Mouse (Mus musculus) induced T-regulatory cell, adult 2 months (primary cell): ENCODE results near the gene Me3.

ENCODE experiments used
- DNase-seq: peaks from one replicate; pipeline ENCODE4 v3.0.0-alpha.2; 2012; ENCODE audit warnings: low read depth

Gene Me3

DNA sequence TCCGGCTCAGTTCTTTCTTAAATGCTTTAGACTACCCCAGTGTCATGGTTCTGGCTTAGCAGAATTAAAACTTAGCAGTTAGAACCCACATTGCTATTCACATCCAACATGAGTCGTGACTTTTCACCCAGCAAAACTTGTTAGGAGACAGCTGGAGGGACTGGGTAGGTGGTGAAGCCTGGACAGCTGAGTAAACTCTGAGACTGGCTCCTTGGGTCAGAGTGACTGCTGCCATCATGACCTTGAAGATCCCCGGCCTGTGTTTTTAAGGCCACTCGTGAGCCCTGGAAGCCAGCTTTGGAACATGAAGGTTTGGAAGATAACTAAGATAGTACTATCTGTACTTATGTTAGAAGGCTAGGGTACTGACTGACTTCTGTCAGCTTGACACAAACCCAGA lies 35.4 kb downstream of the Me3 start:
- DNase-seq, result no peak

DNA sequence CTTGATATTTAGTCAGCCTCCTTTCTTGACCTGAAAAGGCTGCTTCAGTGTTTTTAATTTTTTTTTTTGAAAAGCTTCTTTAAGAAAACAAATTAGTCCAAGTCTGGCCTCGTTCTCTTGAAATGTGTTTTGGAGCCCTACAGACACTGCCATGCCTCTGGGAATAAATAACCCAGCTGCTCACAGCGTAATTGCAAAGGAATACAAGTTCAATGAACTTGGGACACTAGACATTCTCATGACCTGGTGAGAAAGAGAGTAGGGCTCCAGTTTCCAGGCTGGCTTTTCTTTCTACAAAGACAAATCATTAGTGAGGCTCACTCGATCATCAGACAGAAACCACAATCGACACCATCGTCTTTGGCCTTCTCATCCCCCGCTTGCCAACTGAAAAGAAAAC lies 37.3 kb downstream of the Me3 start:
- no peak for DNase-seq

- no peak for DNase-seq
Measured at GRCm38 (mm10) chr7:89671104-89671831, 39.1 kb downstream of the Me3 start.

DNA sequence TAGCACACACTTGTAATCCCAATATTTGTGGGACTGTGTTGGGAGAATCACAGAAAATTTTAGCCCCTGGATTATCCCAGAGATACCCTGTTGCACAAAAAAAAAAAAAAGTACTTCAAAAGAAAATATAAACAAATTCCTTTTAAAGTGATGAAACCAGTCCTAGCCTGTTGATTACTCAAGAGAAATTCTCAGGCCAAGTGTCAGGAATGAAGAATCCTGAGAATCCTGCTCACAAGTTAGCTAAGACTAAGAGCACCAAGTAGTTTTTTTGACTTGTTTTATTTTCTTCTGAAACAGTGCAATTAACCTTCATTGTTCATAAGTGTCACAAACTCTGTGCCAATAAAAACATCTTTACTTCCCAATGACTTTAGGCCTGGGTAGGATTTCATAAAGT lies 44.0 kb downstream of the Me3 start:
- DNase-seq, result no peak

DNA sequence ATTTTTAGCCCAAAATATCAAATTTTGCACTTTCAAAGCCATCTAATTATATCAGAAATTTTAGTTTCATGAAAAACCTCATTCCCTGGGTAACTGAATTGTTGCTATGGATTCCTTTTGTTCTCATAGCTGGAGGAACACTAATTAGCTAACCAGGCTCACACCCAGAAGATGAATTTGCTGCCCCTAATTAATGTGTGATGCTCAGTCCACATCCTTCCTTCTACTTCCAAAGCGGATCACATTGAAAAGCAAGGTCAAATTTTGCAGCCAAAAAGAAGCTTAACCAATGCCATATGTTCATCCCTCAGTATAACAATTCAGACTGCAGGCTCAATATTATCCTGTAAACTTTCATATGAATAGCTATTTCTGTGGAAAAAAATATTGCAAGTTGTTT lies 45.7 kb downstream of the Me3 start:
- no peak for DNase-seq

DNA sequence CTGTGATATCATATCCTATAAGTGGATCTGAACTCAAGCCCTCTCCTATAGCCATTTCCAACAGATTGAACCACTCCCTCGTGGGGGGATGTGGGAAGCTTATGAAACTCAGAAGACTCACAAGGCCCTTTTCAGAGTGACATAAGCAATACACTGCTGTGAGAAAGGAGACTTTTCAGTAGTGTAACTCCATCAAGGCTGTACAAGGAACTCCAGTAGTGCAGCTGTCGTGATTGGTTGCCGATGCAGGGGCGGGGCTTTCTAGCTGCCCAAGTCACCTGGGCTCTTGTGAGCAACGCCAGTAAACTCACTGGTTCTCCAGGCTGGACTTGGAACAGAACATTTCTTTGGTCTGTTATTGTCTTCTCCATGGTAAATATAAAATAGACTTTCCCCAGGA lies 46.5 kb downstream of the Me3 start:
- no peak for DNase-seq

GRCm38 (mm10) chr7:89679139-89679538 lies 46.9 kb downstream of the Me3 start:
- no peak for DNase-seq

DNA sequence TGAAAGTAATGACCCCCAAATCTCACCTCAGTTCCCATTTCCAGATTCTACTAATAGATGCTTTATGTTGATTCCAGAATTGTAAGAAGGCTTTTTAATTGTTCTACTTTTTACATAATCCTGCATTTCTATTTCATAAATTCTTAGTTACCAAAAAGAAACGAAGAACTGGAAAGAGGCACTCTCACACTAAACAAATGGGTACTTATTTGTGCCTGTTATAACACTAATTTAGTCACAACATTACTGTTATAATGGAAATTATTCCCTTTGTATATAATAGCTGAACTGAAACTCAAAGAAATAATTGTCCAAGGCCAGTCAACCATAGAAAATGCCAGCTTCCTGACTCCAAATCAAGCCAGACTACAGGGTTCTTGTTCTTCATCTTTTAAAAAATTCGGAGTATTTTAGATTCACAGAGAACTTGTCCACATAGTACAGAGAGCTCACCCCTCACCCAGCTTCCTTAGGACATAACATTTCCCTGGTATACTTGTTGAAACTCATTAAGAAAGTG lies 47.5 kb downstream of the Me3 start:
- DNase-seq, result no peak

- no peak for DNase-seq
Measured at GRCm38 (mm10) chr7:89680891-89681290, 48.7 kb downstream of the Me3 start.

- DNase-seq, result no peak
Measured at GRCm38 (mm10) chr7:89681666-89682470, 49.7 kb downstream of the Me3 start.

DNA sequence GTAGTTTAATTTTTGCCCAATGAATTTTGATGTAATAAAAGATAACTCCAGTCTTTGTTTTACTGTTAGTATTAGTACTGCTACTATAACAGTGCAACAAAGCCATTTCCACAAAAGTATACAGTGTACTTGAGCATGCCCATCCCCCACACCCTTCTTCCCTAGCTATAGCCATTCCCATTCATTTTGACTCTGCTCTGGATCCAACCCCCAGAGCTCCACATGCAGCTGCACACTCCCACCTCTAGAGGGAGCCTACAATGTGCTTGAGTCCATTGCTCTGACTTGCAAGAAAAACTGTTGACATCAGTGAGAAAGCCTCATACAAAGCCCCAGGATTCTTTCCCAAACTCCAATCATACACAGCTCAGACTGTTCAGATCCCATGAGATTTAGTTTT lies 66.0 kb downstream of the Me3 start:
- peak; percentile 20 for DNase-seq

DNA sequence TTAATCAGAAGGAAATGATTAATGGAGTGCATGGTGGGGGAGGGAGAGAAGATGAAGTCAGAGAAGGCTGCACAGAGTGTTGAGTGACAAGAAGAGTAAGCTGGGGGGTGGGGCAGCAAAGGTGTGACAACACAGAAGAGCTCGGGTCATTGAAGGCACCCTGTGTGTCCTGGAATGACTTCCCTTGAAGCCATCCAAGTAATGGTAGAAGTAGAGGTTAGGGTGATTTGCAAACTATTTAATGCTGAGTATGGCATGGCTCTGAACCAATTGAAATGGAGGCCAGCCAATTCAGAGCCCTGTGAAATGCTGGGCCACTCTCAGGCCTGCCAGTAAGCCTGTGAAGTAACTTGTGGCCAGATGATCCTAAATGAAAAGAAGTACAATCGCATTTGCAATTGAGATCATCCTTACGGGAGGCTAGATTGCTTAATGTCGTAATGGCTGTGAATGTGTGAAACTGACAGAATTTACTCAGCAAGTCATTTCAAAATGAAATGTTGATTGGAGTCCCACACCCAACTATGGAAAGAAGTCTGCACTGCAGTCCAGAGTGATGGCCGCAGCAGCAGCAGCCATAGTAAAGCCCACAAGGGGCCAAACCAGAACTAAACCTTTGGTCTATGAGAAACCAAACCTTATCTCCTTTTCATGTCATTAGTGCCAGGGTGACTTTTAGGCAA lies 67.6 kb downstream of the Me3 start:
- DNase-seq, result no peak

DNA sequence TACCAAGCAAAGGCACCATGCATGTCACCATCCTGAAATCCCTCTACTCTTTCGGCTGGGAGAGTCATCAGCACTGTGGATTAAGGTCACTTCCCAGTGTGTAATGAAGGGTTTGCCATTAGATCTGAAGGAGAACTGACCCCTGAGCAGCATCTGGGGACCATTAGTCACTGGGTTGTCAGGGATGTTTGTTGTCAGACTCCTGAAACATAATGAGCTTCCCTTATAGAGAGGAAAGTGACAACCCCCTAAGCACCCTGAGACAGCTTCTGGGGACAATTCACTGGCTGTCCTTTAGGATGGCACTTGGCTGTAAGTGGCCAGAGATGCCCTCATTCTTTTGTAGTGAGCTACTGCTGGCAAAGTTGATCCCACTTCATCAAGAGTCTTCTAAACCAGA lies 68.3 kb downstream of the Me3 start:
- DNase-seq, result no peak

- no peak for DNase-seq
Measured at GRCm38 (mm10) chr7:89710776-89711175, 78.6 kb downstream of the Me3 start.

DNA sequence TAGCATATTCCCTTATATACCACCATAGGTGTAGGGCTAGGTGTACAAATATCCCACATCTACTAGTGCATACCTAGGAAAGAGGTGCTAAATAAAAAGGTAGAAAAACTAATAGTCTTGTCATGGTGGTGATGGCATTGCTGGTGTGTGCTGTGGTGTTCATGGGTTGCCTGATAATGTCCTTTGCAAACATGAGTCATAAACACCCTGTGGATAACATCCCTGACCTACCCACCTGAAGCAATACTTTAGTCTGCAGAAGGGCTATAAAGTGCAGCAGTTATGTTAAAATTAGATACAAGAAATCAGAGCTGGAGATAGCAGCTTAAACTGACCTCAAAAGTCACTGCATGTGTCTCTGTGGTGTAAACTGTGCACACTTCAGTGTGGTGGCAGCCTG lies 80.9 kb downstream of the Me3 start:
- no peak for DNase-seq

- DNase-seq, result no peak
Measured at GRCm38 (mm10) chr7:89716226-89716625, 84.0 kb downstream of the Me3 start.

- no peak for DNase-seq
Measured at GRCm38 (mm10) chr7:89717521-89717920, 85.3 kb downstream of the Me3 start.

DNA sequence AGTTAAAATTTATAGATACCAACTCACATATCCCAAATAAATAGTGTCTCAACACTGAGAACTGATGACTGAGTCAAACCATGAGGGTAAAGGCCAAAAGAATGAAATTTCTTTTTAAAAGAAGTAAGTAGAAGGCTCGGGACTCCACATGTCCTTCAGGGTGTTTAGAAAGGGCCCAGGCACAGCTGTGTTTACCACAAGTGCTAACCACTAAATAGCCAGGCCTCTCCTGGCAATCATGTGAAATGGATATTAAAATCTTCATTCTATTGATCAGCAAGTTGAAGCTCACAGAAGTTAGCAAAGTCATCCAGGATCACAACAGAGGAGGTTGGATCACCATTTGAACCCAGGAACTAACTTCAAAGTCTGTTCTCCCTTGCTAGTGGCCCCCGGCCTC lies 86.1 kb downstream of the Me3 start:
- no peak for DNase-seq

GRCm38 (mm10) chr7:89720256-89720655 lies 88.1 kb downstream of the Me3 start:
- no peak for DNase-seq

GRCm38 (mm10) chr7:89726712-89727111 lies 94.5 kb downstream of the Me3 start:
- DNase-seq, result no peak

DNA sequence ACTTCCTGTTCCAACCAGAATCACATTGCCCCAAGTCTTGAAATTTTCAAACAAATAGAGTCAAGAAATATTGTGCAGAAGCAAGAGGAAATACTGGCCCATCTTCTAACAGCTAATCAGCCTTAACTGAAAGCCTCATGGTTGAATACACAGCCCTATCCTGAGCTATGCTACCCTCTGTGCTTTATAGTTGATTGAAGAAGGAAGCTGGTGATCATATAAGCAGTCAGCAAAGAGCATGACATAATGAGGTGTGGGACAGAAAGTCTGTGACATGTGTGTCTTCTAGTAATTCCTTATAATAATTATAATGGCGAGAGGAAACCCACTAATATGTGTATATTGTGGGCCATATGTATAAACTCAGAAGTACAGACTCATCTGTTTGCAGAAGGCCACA lies 95.4 kb downstream of the Me3 start:
- no peak for DNase-seq

DNA sequence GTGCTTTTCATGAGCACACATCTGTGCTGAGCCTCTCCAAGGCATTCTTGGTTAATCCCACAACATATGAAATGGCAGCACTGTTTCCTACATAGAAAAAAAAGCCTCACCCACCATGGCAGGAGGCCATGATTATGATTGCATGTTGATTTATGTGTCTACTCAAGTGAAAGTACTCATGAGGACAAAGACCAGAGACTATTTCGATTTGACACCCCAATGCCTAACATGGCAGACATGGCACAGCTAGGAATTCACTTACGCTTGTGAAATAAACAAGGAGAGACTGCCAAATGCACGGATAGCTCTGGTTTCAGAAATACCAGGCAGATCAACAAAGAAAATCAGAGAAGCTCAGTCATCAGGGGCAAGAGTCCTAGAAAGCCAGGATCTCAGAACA lies 96.2 kb downstream of the Me3 start:
- no peak for DNase-seq

- DNase-seq, result no peak
Measured at GRCm38 (mm10) chr7:89730514-89730913, 98.3 kb downstream of the Me3 start.
